Mouse (Mus musculus): ENCODE data around the gene Sphkap. TPM values are rescaled to one million over a fixed set of nuclear protein-coding genes. Genes with fewer than 3 reads are reported as not detected.

Sphkap gene
- 14.6 and 15.4 TPM in 2 replicates for polyA plus RNA-seq (2014; fragmentation: Nextera tagmentation; extraction: Ambion mirVana)

DNA sequence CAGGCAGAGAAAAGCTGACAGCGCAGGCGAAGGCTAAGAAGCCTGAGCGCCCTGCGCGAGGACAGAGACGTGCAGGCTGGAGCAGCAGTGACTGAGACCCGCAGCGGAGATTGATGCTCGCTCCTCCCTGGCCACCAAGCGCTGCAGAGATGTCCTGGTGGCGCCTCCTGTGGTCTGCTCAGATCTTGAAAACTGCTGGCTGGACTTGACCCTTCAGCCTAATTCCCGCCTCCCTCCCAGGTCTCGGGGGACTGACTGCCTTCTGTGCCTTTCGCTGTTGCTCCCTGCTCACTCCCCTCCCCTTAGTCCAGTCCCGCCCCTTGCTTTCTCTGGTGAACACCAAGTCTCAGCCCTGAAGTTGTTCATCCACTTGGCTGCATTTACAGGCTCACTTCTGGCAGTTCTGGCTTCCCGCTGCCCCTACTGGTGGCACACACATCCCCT lies at the start of gene Sphkap:
TSS of gene Sphkap (minus strand) at position 180 of the 444 bp plus-strand sequence.
- H3K4me3 ChIP-seq (ENCODE audit: control insufficient read depth in 1 of 2, insufficient read depth in 1 of 2, low read depth in 1 of 2, low read length in 2 of 2), result peak within 1 kb of the TSS; percentile 62 to 83
- H3K4me2 ChIP-seq (ENCODE audit: low read length), result peak within 1 kb of the TSS; percentile 76
- no peaks in the 10 kb centered on the region for H3K27me3 ChIP-seq (ENCODE audit: control insufficient read depth, insufficient read depth, low read length)
- ATAC-seq (ENCODE audit: insufficient number of reproducible peaks, insufficient read depth, low FRiP score, low read depth), result peak; percentile 88
- no peaks in the 10 kb centered on the region for H3K36me3 ChIP-seq (ENCODE audit: control insufficient read depth, insufficient read depth, low read length)
- peaks cover 0 to 8% of the 10 kb centered on the region in 2 experiments; a peak in 1 of 4 replicates for H3K4me1 ChIP-seq (ENCODE audit: control insufficient read depth in 2 of 2, insufficient read depth in 2 of 2, low read length in 2 of 2)
- WGBS, result 1% methylated on average over 16 of the region's 16 CpGs
- peak within 1 kb of the TSS; percentile 75 for H3K9ac ChIP-seq (ENCODE audit: low read length)
- peak within 1 kb of the TSS; percentile 40 to 66 for H3K27ac ChIP-seq (replicated peaks in 1 of 2; ENCODE audit: control insufficient read depth in 1 of 2, insufficient read depth in 1 of 2, low read depth in 2 of 2, low read length in 2 of 2)
- no peaks in the 10 kb centered on the region for H3K9me3 ChIP-seq (ENCODE audit: control insufficient read depth, low read length)

DNA sequence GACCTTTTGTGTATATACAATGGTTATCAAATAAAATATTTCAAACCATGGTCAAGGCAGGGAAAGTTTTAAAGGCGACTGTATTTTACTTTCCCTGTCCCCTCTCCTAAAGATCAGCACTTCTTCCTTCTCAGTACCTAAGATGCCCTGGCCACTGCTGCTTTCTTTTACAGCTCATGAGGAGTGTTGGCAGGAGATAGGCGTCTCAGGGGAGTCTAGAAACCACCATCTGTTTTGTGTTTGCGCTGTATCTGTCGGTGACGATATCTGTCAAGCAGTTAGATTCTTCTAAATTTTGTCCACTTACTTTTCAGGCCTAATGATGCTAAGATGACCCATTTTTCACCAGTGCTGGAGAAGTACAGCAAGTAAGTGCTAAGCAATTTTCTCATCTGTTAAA lies 43.3 kb upstream of the Sphkap start:
- Histone ChIP-seq H3K9ac (ENCODE audit: low read length) (no peak overlapping the region), H3K4me3 (ENCODE audit: control insufficient read depth in 1 of 2, insufficient read depth in 1 of 2, low read depth in 1 of 2, low read length in 2 of 2) (no peak overlapping the region), H3K4me1 (ENCODE audit: control insufficient read depth in 2 of 2, insufficient read depth in 2 of 2, low read length in 2 of 2) (no peaks in the 10 kb centered on the region), H3K4me2 (ENCODE audit: low read length) (no peak overlapping the region), H3K9me3 (ENCODE audit: control insufficient read depth, low read length) (no peaks in the 10 kb centered on the region), H3K27ac (replicated peaks in 1 of 2; ENCODE audit: control insufficient read depth in 1 of 2, insufficient read depth in 1 of 2, low read depth in 2 of 2, low read length in 2 of 2) (no peak overlapping the region), H3K36me3 (ENCODE audit: control insufficient read depth, insufficient read depth, low read length) (no peaks in the 10 kb centered on the region), H3K27me3 (ENCODE audit: control insufficient read depth, insufficient read depth, low read length) (no peaks in the 10 kb centered on the region)
- 44% methylated on average over 5 of the region's 5 CpGs for WGBS
- ATAC-seq (ENCODE audit: insufficient number of reproducible peaks, insufficient read depth, low FRiP score, low read depth), result no peak

DNA sequence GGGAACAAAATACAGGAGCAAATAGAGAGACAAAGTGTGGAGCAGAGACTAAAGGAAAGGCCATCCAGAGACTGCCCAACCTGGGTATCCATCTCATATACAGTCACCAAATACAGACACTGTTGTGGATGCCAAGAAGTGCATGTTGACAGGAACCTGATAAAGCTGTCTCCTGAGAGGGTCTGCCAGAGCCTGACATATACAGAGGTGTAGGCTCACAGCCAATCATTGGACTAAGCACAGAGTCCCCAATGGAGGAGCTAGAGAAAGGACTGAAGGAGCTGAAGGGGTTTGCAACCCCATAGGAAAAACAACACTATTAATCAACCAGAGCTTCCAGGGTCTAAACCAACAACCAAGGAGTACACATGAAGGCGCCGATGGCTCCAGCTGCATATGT lies 32.4 kb upstream of the Sphkap start:
- peaks cover 2 to 7% of the 10 kb centered on the region in 2 experiments; a peak in 2 of 4 replicates for H3K4me1 ChIP-seq (ENCODE audit: control insufficient read depth in 2 of 2, insufficient read depth in 2 of 2, low read length in 2 of 2)
- H3K36me3 ChIP-seq (ENCODE audit: control insufficient read depth, insufficient read depth, low read length), result no peaks in the 10 kb centered on the region
- WGBS, result 64% methylated on average over 2 of the region's 2 CpGs
- H3K4me3 ChIP-seq (ENCODE audit: control insufficient read depth in 1 of 2, insufficient read depth in 1 of 2, low read depth in 1 of 2, low read length in 2 of 2), result no peak overlapping the region
- H3K27ac ChIP-seq (replicated peaks in 1 of 2; ENCODE audit: control insufficient read depth in 1 of 2, insufficient read depth in 1 of 2, low read depth in 2 of 2, low read length in 2 of 2), result peak overlapping the region in 1 of 2 experiments; percentile 8; a peak in 1 of 4 replicates
- ATAC-seq (ENCODE audit: insufficient number of reproducible peaks, insufficient read depth, low FRiP score, low read depth), result no peak
- no peak overlapping the region for H3K4me2 ChIP-seq (ENCODE audit: low read length)
- H3K9me3 ChIP-seq (ENCODE audit: control insufficient read depth, low read length), result no peaks in the 10 kb centered on the region
- H3K27me3 ChIP-seq (ENCODE audit: control insufficient read depth, insufficient read depth, low read length), result no peaks in the 10 kb centered on the region
- H3K9ac ChIP-seq (ENCODE audit: low read length), result no peak overlapping the region

DNA sequence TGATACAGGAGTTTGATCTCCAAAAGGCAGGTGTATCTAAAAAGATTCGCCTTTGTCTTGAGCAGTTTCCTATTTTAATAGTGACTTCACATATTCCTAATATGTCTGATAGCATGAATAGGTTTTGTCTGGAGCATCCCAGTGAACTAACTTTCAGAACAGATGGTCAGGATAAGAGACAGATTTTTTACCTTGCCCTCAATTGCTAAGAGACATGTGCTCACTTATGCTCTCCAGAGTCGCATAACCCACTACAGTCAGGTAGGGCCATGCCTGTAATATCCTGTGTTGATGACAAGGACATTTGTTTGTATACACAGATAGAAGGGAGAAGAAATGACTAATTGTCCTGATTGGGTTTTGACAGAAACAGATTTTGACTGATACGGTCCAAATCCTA lies 25.9 kb upstream of the Sphkap start:
- no peaks in the 10 kb centered on the region for H3K27me3 ChIP-seq (ENCODE audit: control insufficient read depth, insufficient read depth, low read length)
- H3K9me3 ChIP-seq (ENCODE audit: control insufficient read depth, low read length), result no peaks in the 10 kb centered on the region
- H3K36me3 ChIP-seq (ENCODE audit: control insufficient read depth, insufficient read depth, low read length), result no peaks in the 10 kb centered on the region
- H3K4me1 ChIP-seq (ENCODE audit: control insufficient read depth in 2 of 2, insufficient read depth in 2 of 2, low read length in 2 of 2), result no peaks in the 10 kb centered on the region
- 85% methylated on average over 3 of the region's 3 CpGs for WGBS
- no peak for ATAC-seq (ENCODE audit: insufficient number of reproducible peaks, insufficient read depth, low FRiP score, low read depth)
- no peak overlapping the region for H3K27ac ChIP-seq (replicated peaks in 1 of 2; ENCODE audit: control insufficient read depth in 1 of 2, insufficient read depth in 1 of 2, low read depth in 2 of 2, low read length in 2 of 2)
- H3K9ac ChIP-seq (ENCODE audit: low read length), result no peak overlapping the region
- H3K4me3 ChIP-seq (ENCODE audit: control insufficient read depth in 1 of 2, insufficient read depth in 1 of 2, low read depth in 1 of 2, low read length in 2 of 2), result no peak overlapping the region
- H3K4me2 ChIP-seq (ENCODE audit: low read length), result no peak overlapping the region

DNA sequence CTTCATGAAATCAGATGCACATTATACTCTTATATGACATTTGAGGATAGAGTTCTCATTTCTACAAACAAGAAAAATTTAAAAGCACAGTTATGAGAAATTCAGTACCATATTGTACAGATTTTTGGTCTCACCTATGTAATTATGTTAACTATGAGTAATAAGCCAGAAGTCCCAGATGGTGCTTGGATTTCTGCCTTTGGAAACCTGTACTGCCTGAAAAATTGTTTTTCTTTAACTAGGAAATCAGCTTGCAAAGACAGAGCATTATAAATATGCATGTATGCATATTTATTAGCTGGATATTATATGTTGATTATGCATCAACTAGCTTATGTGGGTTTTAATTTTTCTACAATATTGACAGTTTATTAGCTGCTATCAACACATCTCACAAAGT lies 21.9 kb upstream of the Sphkap start:
- H3K4me3 ChIP-seq (ENCODE audit: control insufficient read depth in 1 of 2, insufficient read depth in 1 of 2, low read depth in 1 of 2, low read length in 2 of 2), result no peak overlapping the region
- H3K27ac ChIP-seq (replicated peaks in 1 of 2; ENCODE audit: control insufficient read depth in 1 of 2, insufficient read depth in 1 of 2, low read depth in 2 of 2, low read length in 2 of 2), result no peak overlapping the region
- no peaks in the 10 kb centered on the region for H3K27me3 ChIP-seq (ENCODE audit: control insufficient read depth, insufficient read depth, low read length)
- H3K9ac ChIP-seq (ENCODE audit: low read length), result no peak overlapping the region
- no peaks in the 10 kb centered on the region for H3K36me3 ChIP-seq (ENCODE audit: control insufficient read depth, insufficient read depth, low read length)
- no peak overlapping the region for H3K4me2 ChIP-seq (ENCODE audit: low read length)
- no peaks in the 10 kb centered on the region for H3K9me3 ChIP-seq (ENCODE audit: control insufficient read depth, low read length)
- ATAC-seq (ENCODE audit: insufficient number of reproducible peaks, insufficient read depth, low FRiP score, low read depth), result no peak
- H3K4me1 ChIP-seq (ENCODE audit: control insufficient read depth in 2 of 2, insufficient read depth in 2 of 2, low read length in 2 of 2), result no peaks in the 10 kb centered on the region

DNA sequence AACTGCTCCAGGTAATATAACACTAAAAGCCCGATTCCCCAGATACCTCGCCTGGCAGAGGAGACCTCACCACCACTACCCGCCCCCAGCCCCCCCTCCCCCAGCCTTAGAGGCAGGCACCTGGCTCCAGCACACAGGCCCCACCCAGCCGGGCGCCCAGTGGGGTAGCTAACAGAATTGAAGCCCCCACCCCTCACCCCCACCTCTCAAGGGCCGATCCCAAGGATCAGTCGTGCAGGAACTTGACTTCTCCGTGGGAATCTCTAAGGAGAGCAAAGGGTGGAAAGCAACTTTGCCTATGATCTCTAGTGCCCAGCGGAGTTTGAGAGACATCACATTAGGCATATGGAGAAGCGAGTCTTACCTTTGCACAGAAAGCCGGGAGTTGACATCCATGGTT lies 384 bp downstream of the Sphkap start:
- peak; percentile 50; the same call in 1 of the 2 replicates for ATAC-seq (ENCODE audit: insufficient number of reproducible peaks, insufficient read depth, low FRiP score, low read depth)
- Histone ChIP-seq H3K36me3 (ENCODE audit: control insufficient read depth, insufficient read depth, low read length) (no peaks in the 10 kb centered on the region), H3K9me3 (ENCODE audit: control insufficient read depth, low read length) (no peaks in the 10 kb centered on the region), H3K4me1 (ENCODE audit: control insufficient read depth in 2 of 2, insufficient read depth in 2 of 2, low read length in 2 of 2) (peaks cover 0 to 8% of the 10 kb centered on the region in 2 experiments; a peak in 1 of 4 replicates), H3K4me2 (ENCODE audit: low read length) (peak overlapping the region; percentile 76), H3K9ac (ENCODE audit: low read length) (peak overlapping the region; percentile 75), H3K27ac (replicated peaks in 1 of 2; ENCODE audit: control insufficient read depth in 1 of 2, insufficient read depth in 1 of 2, low read depth in 2 of 2, low read length in 2 of 2) (peak overlapping the region; percentile 40 to 66), H3K27me3 (ENCODE audit: control insufficient read depth, insufficient read depth, low read length) (no peaks in the 10 kb centered on the region), H3K4me3 (ENCODE audit: control insufficient read depth in 1 of 2, insufficient read depth in 1 of 2, low read depth in 1 of 2, low read length in 2 of 2) (peak overlapping the region; percentile 62 to 83)
- 3% methylated on average over 11 of the region's 11 CpGs for WGBS

DNA sequence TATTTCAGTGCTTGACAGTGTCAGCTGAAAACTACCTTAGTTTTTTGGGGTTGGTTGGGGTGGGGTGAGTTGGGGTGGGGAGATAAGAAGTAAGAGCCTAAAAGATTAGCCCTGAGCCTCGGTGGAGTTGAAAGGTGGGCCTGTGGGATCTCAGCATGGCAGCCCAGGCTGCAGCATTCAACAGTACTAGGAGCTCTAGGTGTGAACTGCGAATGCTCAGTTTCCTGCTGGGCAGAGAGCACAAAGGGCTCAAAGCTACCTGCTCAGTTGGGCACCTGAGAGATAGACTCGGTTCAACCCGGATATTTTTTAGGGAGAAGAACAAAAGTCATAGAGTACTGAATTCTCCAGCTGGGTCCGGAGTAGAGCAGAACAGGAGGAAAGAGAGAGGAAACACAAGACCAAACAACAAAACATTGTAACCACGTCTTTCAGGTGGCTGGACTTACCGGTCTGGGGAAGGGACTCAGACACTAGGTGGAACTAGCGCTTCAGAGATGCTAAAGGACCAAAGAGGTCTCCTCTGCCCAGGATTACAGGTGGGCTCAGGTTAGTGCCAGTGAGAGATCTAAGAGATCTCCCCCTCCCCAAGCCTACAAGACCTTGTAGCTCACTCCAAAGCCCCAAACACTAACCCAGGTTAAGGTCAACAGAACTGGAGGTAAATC lies 984 bp downstream of the Sphkap start:
- H3K9ac ChIP-seq (ENCODE audit: low read length), result peak overlapping the region; percentile 75
- no peaks in the 10 kb centered on the region for H3K27me3 ChIP-seq (ENCODE audit: control insufficient read depth, insufficient read depth, low read length)
- no peaks in the 10 kb centered on the region for H3K9me3 ChIP-seq (ENCODE audit: control insufficient read depth, low read length)
- ATAC-seq (ENCODE audit: insufficient number of reproducible peaks, insufficient read depth, low FRiP score, low read depth), result no peak
- WGBS, result 4% methylated on average over 8 of the region's 8 CpGs
- peak overlapping the region; percentile 27 to 66; a peak in 3 of 4 replicates for H3K27ac ChIP-seq (replicated peaks in 1 of 2; ENCODE audit: control insufficient read depth in 1 of 2, insufficient read depth in 1 of 2, low read depth in 2 of 2, low read length in 2 of 2)
- H3K4me1 ChIP-seq (ENCODE audit: control insufficient read depth in 2 of 2, insufficient read depth in 2 of 2, low read length in 2 of 2), result peaks cover 0 to 8% of the 10 kb centered on the region in 2 experiments; a peak in 1 of 4 replicates
- peak overlapping the region; percentile 62 to 83 for H3K4me3 ChIP-seq (ENCODE audit: control insufficient read depth in 1 of 2, insufficient read depth in 1 of 2, low read depth in 1 of 2, low read length in 2 of 2)
- H3K36me3 ChIP-seq (ENCODE audit: control insufficient read depth, insufficient read depth, low read length), result no peaks in the 10 kb centered on the region
- H3K4me2 ChIP-seq (ENCODE audit: low read length), result peak overlapping the region; percentile 76

DNA sequence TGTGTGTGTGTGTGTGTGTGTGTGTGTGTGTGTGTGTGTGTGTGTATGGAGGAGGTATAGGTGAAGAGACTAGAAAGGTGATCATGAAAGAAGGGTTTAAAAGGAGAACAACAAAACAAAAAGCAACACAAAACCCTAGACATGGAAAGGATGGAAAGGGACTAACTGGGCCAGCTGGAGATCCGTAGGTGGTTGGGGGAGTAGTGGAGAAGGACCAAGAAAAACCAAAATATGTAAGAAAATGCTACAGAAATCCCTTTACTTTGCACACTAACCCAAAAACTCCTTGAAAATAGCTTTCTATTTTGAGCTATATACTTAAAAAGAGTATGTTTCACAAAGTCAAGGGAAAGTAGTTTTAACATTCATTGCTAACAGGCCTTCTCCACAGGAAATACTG lies 6.9 kb downstream of the Sphkap start:
- Histone ChIP-seq H3K4me2 (ENCODE audit: low read length) (no peak overlapping the region), H3K4me3 (ENCODE audit: control insufficient read depth in 1 of 2, insufficient read depth in 1 of 2, low read depth in 1 of 2, low read length in 2 of 2) (no peak overlapping the region), H3K27ac (replicated peaks in 1 of 2; ENCODE audit: control insufficient read depth in 1 of 2, insufficient read depth in 1 of 2, low read depth in 2 of 2, low read length in 2 of 2) (no peak overlapping the region), H3K27me3 (ENCODE audit: control insufficient read depth, insufficient read depth, low read length) (no peaks in the 10 kb centered on the region), H3K9ac (ENCODE audit: low read length) (no peak overlapping the region), H3K4me1 (ENCODE audit: control insufficient read depth in 2 of 2, insufficient read depth in 2 of 2, low read length in 2 of 2) (no peaks in the 10 kb centered on the region), H3K9me3 (ENCODE audit: control insufficient read depth, low read length) (no peaks in the 10 kb centered on the region), H3K36me3 (ENCODE audit: control insufficient read depth, insufficient read depth, low read length) (no peaks in the 10 kb centered on the region)
- 96% methylated on average over 1 of the region's 1 CpGs for WGBS
- no peak for ATAC-seq (ENCODE audit: insufficient number of reproducible peaks, insufficient read depth, low FRiP score, low read depth)
